Mouse (Mus musculus): ENCODE measurements around the gene P2rx3. TPM values are rescaled to one million over a fixed set of nuclear protein-coding genes. Genes with fewer than 3 reads are reported as not detected.

P2rx3 gene
- polyA plus RNA-seq, 1 experiment, result 0.30 TPM

GRCm38 (mm10) chr2:85056711-85057110, 19.4 kb upstream of the P2rx3 start:
- Histone ChIP-seq H3K79me2 (ENCODE audit: control insufficient read depth, insufficient read depth) (peaks cover 58% of the 10 kb centered on the region), H3ac (ENCODE audit: control insufficient read depth, insufficient read length, low read depth) (no peak overlapping the region), H3K36me3 (ENCODE audit: control insufficient read depth, insufficient read depth) (peaks cover 81% of the 10 kb centered on the region), H3K4me3 (ENCODE audit: insufficient read depth, poor library complexity, severe bottlenecking) (no peak overlapping the region), H3K79me3 (ENCODE audit: low read depth) (peaks cover 32% of the 10 kb centered on the region), H3K27me3 (ENCODE audit: control insufficient read depth, insufficient read depth, insufficient read length) (no peaks in the 10 kb centered on the region)
- no peak for TF ChIP-seq CEBPB (IDR thresholded peaks at IDR 0.05; ENCODE audit: low read depth)
- TF ChIP-seq USF1 (IDR thresholded peaks at IDR 0.05; ENCODE audit: low read depth), result no peak
- TF ChIP-seq MAX (IDR thresholded peaks at IDR 0.05), result no peak
- TF ChIP-seq FOSL1 (IDR thresholded peaks at IDR 0.05; ENCODE audit: insufficient read depth, low read length, poor library complexity, severe bottlenecking), result no peak
- no peak for TF ChIP-seq MYOD1 (IDR thresholded peaks at IDR 0.05; ENCODE audit: control insufficient read depth, insufficient read length, low read depth)
- no peak for TF ChIP-seq MYOG (IDR thresholded peaks at IDR 0.05; ENCODE audit: control insufficient read depth, extremely low read depth, insufficient read length)
- TF ChIP-seq CTCF (IDR thresholded peaks at IDR 0.05; ENCODE audit: control insufficient read depth, insufficient read depth, insufficient read length), result no peak

- Histone ChIP-seq H3K4me3 (ENCODE audit: insufficient read depth, poor library complexity, severe bottlenecking) (no peak overlapping the region), H3K36me3 (ENCODE audit: control insufficient read depth, insufficient read depth) (peaks cover 58% of the 10 kb centered on the region), H3K27me3 (ENCODE audit: control insufficient read depth, insufficient read depth, insufficient read length) (no peaks in the 10 kb centered on the region), H3K79me3 (ENCODE audit: low read depth) (peaks cover 39% of the 10 kb centered on the region), H3ac (ENCODE audit: control insufficient read depth, insufficient read length, low read depth) (no peak overlapping the region), H3K79me2 (ENCODE audit: control insufficient read depth, insufficient read depth) (peaks cover 65% of the 10 kb centered on the region)
- TF ChIP-seq MAX (IDR thresholded peaks at IDR 0.05), result no peak
- TF ChIP-seq MYOD1 (IDR thresholded peaks at IDR 0.05; ENCODE audit: control insufficient read depth, insufficient read length, low read depth), result no peak
- TF ChIP-seq FOSL1 (IDR thresholded peaks at IDR 0.05; ENCODE audit: insufficient read depth, low read length, poor library complexity, severe bottlenecking), result no peak
- TF ChIP-seq CEBPB (IDR thresholded peaks at IDR 0.05; ENCODE audit: low read depth), result no peak
- TF ChIP-seq MYOG (IDR thresholded peaks at IDR 0.05; ENCODE audit: control insufficient read depth, extremely low read depth, insufficient read length), result no peak
- no peak for TF ChIP-seq USF1 (IDR thresholded peaks at IDR 0.05; ENCODE audit: low read depth)
- no peak for TF ChIP-seq CTCF (IDR thresholded peaks at IDR 0.05; ENCODE audit: control insufficient read depth, insufficient read depth, insufficient read length)
These were observed 16.0 kb upstream of the P2rx3 start for GRCm38 (mm10) chr2:85053192-85053816.

- TF ChIP-seq MAX (IDR thresholded peaks at IDR 0.05), result no peak
- TF ChIP-seq CEBPB (IDR thresholded peaks at IDR 0.05; ENCODE audit: low read depth), result no peak
- no peak for TF ChIP-seq MYOD1 (IDR thresholded peaks at IDR 0.05; ENCODE audit: control insufficient read depth, insufficient read length, low read depth)
- TF ChIP-seq CTCF (IDR thresholded peaks at IDR 0.05; ENCODE audit: control insufficient read depth, insufficient read depth, insufficient read length), result no peak
- no peak for TF ChIP-seq MYOG (IDR thresholded peaks at IDR 0.05; ENCODE audit: control insufficient read depth, extremely low read depth, insufficient read length)
- no peak for TF ChIP-seq USF1 (IDR thresholded peaks at IDR 0.05; ENCODE audit: low read depth)
- TF ChIP-seq FOSL1 (IDR thresholded peaks at IDR 0.05; ENCODE audit: insufficient read depth, low read length, poor library complexity, severe bottlenecking), result no peak
- Histone ChIP-seq H3K27me3 (ENCODE audit: control insufficient read depth, insufficient read depth, insufficient read length) (no peaks in the 10 kb centered on the region), H3K79me3 (ENCODE audit: low read depth) (peaks cover 36% of the 10 kb centered on the region), H3K4me3 (ENCODE audit: insufficient read depth, poor library complexity, severe bottlenecking) (peak overlapping the region; percentile 78), H3K36me3 (ENCODE audit: control insufficient read depth, insufficient read depth) (peaks cover 53% of the 10 kb centered on the region), H3K79me2 (ENCODE audit: control insufficient read depth, insufficient read depth) (peaks cover 58% of the 10 kb centered on the region), H3ac (ENCODE audit: control insufficient read depth, insufficient read length, low read depth) (peak overlapping the region; percentile 87)
These were observed 13.5 kb upstream of the P2rx3 start for GRCm38 (mm10) chr2:85050746-85051145.

GRCm38 (mm10) chr2:85050001-85050634, 12.9 kb upstream of the P2rx3 start:
- TF ChIP-seq MYOD1 (IDR thresholded peaks at IDR 0.05; ENCODE audit: control insufficient read depth, insufficient read length, low read depth) (no peak), MAX (IDR thresholded peaks at IDR 0.05) (no peak), CEBPB (IDR thresholded peaks at IDR 0.05; ENCODE audit: low read depth) (peak; percentile 45), MYOG (IDR thresholded peaks at IDR 0.05; ENCODE audit: control insufficient read depth, extremely low read depth, insufficient read length) (no peak), CTCF (IDR thresholded peaks at IDR 0.05; ENCODE audit: control insufficient read depth, insufficient read depth, insufficient read length) (no peak)
- peaks cover 33% of the 10 kb centered on the region for H3K79me3 ChIP-seq (ENCODE audit: low read depth)
- H3K36me3 ChIP-seq (ENCODE audit: control insufficient read depth, insufficient read depth), result peaks cover 53% of the 10 kb centered on the region
- H3K27me3 ChIP-seq (ENCODE audit: control insufficient read depth, insufficient read depth, insufficient read length), result no peaks in the 10 kb centered on the region
- peak overlapping the region; percentile 78 for H3K4me3 ChIP-seq (ENCODE audit: insufficient read depth, poor library complexity, severe bottlenecking)
- peaks cover 53% of the 10 kb centered on the region for H3K79me2 ChIP-seq (ENCODE audit: control insufficient read depth, insufficient read depth)
- peak overlapping the region; percentile 87 for H3ac ChIP-seq (ENCODE audit: control insufficient read depth, insufficient read length, low read depth)

GRCm38 (mm10) chr2:85049277-85049676, 12.0 kb upstream of the P2rx3 start:
- H3K36me3 ChIP-seq (ENCODE audit: control insufficient read depth, insufficient read depth), result peaks cover 54% of the 10 kb centered on the region
- H3K27me3 ChIP-seq (ENCODE audit: control insufficient read depth, insufficient read depth, insufficient read length), result no peaks in the 10 kb centered on the region
- no peak overlapping the region for H3ac ChIP-seq (ENCODE audit: control insufficient read depth, insufficient read length, low read depth)
- no peak overlapping the region for H3K4me3 ChIP-seq (ENCODE audit: insufficient read depth, poor library complexity, severe bottlenecking)
- peaks cover 30% of the 10 kb centered on the region for H3K79me3 ChIP-seq (ENCODE audit: low read depth)
- H3K79me2 ChIP-seq (ENCODE audit: control insufficient read depth, insufficient read depth), result peaks cover 47% of the 10 kb centered on the region
- no peak for TF ChIP-seq CEBPB (IDR thresholded peaks at IDR 0.05; ENCODE audit: low read depth)
- TF ChIP-seq MAX (IDR thresholded peaks at IDR 0.05), result no peak
- TF ChIP-seq MYOD1 (IDR thresholded peaks at IDR 0.05; ENCODE audit: control insufficient read depth, insufficient read length, low read depth), result no peak
- TF ChIP-seq USF1 (IDR thresholded peaks at IDR 0.05; ENCODE audit: low read depth), result no peak
- TF ChIP-seq CTCF (IDR thresholded peaks at IDR 0.05; ENCODE audit: control insufficient read depth, insufficient read depth, insufficient read length), result no peak
- no peak for TF ChIP-seq FOSL1 (IDR thresholded peaks at IDR 0.05; ENCODE audit: insufficient read depth, low read length, poor library complexity, severe bottlenecking)
- no peak for TF ChIP-seq MYOG (IDR thresholded peaks at IDR 0.05; ENCODE audit: control insufficient read depth, extremely low read depth, insufficient read length)

Measured in C2C12 (cell line).